In the genomic region with DNA sequence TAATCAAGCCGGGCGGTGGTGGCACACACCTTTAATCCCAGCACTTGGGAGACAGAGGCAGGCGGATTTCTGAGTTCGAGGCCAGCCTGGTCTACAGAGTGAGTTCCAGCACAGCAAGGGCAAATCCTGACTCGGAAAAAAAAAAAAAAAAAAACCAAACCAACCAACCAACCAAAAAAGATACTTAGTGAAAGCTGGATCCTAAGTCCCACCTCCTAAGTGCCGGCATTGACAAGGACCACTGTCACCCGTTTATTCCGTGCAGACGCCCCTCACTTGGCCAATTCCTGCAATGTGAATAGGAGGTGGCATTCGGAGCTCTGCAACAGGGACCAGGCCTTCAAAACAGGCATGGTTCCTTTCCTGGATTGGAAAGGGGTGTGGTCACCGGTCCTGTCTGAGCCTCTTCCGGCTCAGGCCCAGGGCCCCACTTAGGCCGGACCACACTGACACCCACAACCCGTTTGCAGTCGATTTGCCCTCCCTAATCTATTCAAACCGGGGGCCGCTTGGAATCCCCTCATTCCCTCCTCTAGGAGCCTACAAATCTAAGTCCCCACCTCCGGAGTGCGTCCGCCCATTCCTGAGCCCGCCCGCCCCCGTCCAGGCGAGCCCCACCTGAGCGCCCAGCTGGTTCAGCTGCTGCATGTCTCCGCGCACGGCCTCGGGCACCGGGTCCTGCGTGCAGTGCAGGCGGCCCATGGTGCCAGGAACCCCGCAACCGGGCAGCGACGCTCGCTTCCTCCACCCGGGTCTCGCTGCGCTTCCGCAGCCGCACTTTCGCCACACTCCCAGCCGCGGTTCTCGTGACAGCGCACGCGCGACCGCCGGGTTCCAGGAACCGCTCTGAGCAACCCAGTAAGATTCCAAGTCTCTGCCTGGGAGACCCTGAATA, we compare ENCODE assay signal across 8 mouse cellular contexts. TPM values are rescaled to one million over a fixed set of nuclear protein-coding genes. Genes with fewer than 3 reads are reported as not detected.
A peak's percentile ranks its signal among the peaks of the same experiment; 100 is the strongest.
DNase-seq lines count a peak whose midpoint lies in the region; ATAC-seq lines count a peak whose summit lies in the region.

A gene (minus strand): TSS at position 806 of the 895 bp plus-strand sequence.

- H3K9ac ChIP-seq in heart, embryonic 11.5 days (ENCODE audit: low read depth, low read length) = peak within 1 kb of the TSS; percentile 90
- peak within 1 kb of the TSS; percentile 98 for H3K9ac ChIP-seq in kidney, embryonic 16.5 days (replicated peaks; ENCODE audit: low read length)

- H3K9me3 ChIP-seq in heart, embryonic 11.5 days (replicated peaks; ENCODE audit: control insufficient read depth, low read length) = no peaks in the 10 kb centered on the region
- no peaks in the 10 kb centered on the region for H3K9me3 ChIP-seq in kidney, embryonic 16.5 days (ENCODE audit: low read length)

- WGBS in heart, embryonic 11.5 days (ENCODE audit: insufficient replicate concordance) = 3% methylated on average over 53 of the region's 53 CpGs
- 3% methylated on average over 53 of the region's 53 CpGs for WGBS in kidney, embryonic 16.5 days

- peaks cover 10% of the 10 kb centered on the region; the same call in 1 of the 2 replicates for H3K36me3 ChIP-seq in heart, embryonic 11.5 days (ENCODE audit: control insufficient read depth, insufficient read depth, low read length)
- peaks cover 14% of the 10 kb centered on the region for H3K36me3 ChIP-seq in kidney, embryonic 16.5 days (ENCODE audit: insufficient read depth, low read length)

- peak within 1 kb of the TSS; percentile 94 for H3K27ac ChIP-seq in heart, embryonic 11.5 days (ENCODE audit: low read depth, low read length)
- H3K27ac ChIP-seq in kidney, embryonic 16.5 days (ENCODE audit: low read length) = peak within 1 kb of the TSS; percentile 96

- peaks cover 12% of the 10 kb centered on the region for H3K4me1 ChIP-seq in heart, embryonic 11.5 days (ENCODE audit: control insufficient read depth, insufficient read depth, low read length)
- H3K4me1 ChIP-seq in kidney, embryonic 16.5 days (ENCODE audit: insufficient read depth, low read length) = peaks cover 16% of the 10 kb centered on the region

- H3K27me3 ChIP-seq in heart, embryonic 11.5 days (ENCODE audit: control insufficient read depth, insufficient read depth, low read length) = no peaks in the 10 kb centered on the region
- H3K27me3 ChIP-seq in kidney, embryonic 16.5 days (ENCODE audit: insufficient read depth, low read length) = no peaks in the 10 kb centered on the region

- H3K4me2 ChIP-seq in heart, embryonic 11.5 days = peak within 1 kb of the TSS; percentile 67
- H3K4me2 ChIP-seq in kidney, embryonic 16.5 days (replicated peaks; ENCODE audit: low read depth, low read length) = peak within 1 kb of the TSS; percentile 59

- peak; percentile 82 for ATAC-seq in erythroblast, adult 5-6 weeks (replicated peaks; ENCODE audit: low FRiP score, poor library complexity, severe bottlenecking)
- ATAC-seq in heart, embryonic 11.5 days (replicated peaks; ENCODE audit: insufficient number of reproducible peaks, low FRiP score, low TSS enrichment) = peak; percentile 77
- peak; percentile 91 for ATAC-seq in kidney, embryonic 16.5 days (ENCODE audit: low FRiP score, low TSS enrichment)

- peak; percentile 89 to 91 for DNase-seq in B cell, adult 2 months
- peak; percentile 93 for DNase-seq in brain, adult 2 months (ENCODE audit: low read depth, low spot score)
- DNase-seq in liver = peak; percentile 85
- DNase-seq in monocyte, adult 2 months (ENCODE audit: low read depth in 1 of 2, low spot score in 2 of 2) = peak; percentile 52 to 80
- DNase-seq in spleen, postnatal 14 days (ENCODE audit: low spot score in 2 of 2) = peak; percentile 82 to 83

- peak within 1 kb of the TSS; percentile 80 for H3K4me3 ChIP-seq in heart, embryonic 11.5 days (ENCODE audit: low read depth, low read length)
- H3K4me3 ChIP-seq in kidney, embryonic 16.5 days (ENCODE audit: low read length) = peak within 1 kb of the TSS; percentile 93

RNA-seq across cellular contexts. Expression of the gene that starts here (rescaled TPM):
- total RNA-seq in erythroblast, adult 5-6 weeks (2015; ENCODE audit: low replicate concordance) = 9.2 and 18.8 TPM in 2 replicates
- 2.4 and 4.3 TPM in 2 replicates for total RNA-seq in erythroblast, adult 5-6 weeks (2017; ENCODE audit: low replicate concordance)
- 53.6 and 61.3 TPM in 2 replicates for polyA plus RNA-seq in heart, embryonic 11.5 days (2014; fragmentation: Nextera tagmentation; extraction: Ambion mirVana)
- polyA plus RNA-seq in kidney, embryonic 16.5 days (2015; fragmentation: Nextera tagmentation; extraction: Ambion mirVana) = 84.2 and 87.4 TPM in 2 replicates

Comparison
In these comparisons a context has a peak if more than half of its experiments do, and no peak if none do; other contexts are left out.
1. Peak in every context shown above with its lines: DNase-seq, ATAC-seq, H3K4me3 ChIP-seq and H3K27ac ChIP-seq.